Mouse (Mus musculus): ENCODE measurements around the gene Slc4a5.
A peak's percentile ranks its signal among the peaks of the same experiment; 100 is the strongest.

The Slc4a5 gene

DNA sequence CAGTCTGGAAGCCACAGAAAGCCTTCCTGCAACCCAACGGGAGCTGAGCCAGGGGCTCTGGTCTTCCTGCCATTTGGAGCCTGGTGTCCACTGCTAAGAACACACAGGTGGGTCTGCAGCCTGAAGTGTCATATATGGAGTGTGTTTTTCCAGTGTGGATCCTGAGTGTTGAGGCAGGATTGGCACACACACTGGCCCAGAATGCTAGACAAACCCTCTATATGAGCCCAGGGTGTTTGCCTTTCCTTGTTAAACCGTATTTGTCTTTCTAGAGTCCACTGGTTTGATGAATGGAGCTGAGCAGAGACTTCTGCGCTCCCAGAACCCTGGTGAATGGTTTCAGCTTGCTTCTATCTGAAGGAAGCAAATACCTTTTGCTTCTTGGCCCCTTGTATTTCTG is at the start of gene Slc4a5:
TSS of gene Slc4a5 (plus strand) at position 15 of the 400 bp plus-strand sequence.
- DNase-seq (ENCODE audit: low spot score), result no peak

DNA sequence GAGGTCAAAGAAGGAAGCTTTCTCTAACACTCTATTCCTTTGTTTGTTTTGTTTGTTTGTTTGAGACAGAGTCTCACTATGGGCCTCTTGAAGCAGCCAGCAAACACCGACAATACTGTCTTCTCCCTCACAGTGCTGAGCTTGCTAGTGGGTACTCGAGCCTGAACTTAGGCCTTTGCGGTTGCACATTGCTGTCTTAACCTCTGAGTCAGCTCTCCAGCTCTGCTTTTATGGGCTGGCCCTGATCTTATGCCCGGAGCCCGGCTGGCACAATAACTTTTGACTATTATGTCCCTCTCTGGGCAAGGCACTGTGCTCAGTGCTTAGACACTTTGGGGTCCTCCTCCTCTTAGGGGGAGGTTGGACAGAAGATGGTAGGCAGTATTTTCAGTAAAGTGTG is 49.8 kb upstream of the Slc4a5 start:
- DNase-seq (ENCODE audit: low spot score), result no peak

DNA sequence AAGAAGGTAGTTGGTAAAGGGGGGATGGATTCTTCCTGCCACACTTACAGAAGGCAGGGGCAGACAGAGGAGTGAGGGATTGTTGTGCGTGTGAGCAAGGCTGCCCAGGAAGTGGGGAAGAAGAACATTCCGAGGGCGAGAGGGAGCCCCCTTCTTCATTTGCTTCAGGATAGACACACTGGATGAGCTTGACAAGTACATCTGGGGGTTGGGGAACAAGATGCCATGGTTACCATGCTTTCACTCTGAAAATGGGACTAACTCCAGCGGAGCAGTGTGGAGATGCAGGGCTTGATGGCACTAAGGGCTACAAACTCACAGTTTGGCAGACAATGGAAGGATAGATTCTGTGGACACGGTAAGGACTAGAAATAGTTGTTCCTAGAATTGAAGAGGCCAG is 48.6 kb upstream of the Slc4a5 start:
- no peak for DNase-seq (ENCODE audit: low spot score)

DNA sequence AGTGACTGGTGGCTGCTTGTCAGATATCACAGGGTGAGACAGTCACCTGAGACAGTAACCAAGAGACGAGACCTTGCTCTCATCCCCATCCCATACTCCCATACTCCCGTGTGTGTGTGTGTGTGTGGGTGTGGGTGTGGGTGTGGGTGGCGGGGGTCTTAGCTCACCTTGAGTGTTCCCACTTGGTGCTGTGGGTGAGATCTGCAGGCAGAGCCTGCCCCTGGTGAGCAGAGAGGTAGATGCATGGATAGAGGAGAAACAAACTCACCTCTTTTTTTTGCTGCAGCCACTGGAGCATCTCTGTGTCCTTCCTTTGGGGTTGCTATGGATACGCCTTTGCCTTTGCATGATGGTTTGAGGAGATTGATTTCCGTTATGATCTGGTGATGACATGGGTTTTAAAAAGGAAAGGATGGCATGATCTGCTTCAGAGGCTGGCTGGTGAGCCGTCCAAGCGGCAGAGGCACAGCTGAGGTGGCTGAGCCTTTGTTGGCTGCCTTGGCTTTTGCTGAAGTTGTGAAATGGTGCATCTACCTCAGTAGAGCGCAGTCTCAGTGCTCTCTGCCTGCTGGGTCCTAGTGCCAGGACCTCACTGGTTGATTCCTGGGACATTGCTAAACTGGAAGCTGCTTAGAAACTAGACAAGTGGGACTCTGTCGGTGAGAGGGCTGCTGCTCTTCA is 47.2 kb upstream of the Slc4a5 start:
- no peak for DNase-seq (ENCODE audit: low spot score)

DNA sequence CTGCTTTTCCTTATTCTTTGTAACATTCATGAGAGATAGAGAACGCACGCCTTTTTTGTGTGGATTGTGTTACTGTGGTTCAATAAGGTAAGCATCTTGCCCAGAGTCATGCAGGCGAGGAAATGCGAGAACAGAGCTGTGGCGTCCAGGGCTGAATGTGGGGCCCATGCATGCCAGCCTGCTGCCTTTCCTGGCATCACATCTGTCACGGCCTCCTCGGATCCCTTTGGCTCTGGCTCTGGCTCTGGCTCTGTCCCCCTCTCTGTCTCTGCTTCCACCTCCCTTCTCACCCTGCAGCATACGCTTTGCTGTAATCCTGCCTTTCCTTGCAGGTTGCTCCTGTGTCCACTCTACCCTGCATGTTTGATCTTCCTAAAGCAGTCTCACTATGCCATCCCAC is 43.6 kb upstream of the Slc4a5 start:
- DNase-seq (ENCODE audit: low spot score), result no peak

DNA sequence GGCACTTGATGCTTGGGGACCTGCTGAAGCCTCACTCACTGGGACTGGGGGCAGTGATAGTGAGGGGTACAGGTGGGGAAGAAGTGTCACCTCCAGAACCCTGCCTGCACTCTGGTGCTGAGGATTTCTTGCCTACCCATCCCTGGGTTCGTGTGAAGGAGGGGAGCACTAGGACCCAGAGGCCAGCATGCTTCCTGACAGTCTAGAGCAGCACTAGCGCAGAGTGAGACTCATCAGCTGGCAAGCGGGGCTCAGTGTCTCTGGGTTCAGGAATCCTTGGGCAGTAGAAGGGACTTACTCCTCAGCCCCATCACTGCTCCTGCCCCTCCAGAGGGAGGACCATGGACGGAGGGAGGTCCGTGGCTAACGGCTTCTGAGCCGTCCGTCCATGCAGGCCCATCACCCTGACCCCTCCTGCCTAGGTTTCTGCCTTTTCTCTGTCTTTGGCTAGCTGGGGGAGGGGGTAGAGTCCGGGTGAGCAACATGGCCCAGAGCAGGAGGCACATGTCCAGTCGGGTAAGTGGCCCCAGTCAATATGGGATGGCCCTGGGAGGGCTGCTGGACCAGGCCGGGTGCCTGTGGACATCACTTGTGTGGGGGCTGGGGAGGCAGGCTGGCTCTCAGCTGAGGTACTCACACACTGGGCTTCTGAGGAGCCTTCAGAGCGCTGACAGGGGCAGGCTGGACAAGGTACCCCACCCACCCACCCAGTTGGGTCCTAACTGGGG is 40.1 kb upstream of the Slc4a5 start:
- DNase-seq (ENCODE audit: low spot score), result peak; percentile 79

DNA sequence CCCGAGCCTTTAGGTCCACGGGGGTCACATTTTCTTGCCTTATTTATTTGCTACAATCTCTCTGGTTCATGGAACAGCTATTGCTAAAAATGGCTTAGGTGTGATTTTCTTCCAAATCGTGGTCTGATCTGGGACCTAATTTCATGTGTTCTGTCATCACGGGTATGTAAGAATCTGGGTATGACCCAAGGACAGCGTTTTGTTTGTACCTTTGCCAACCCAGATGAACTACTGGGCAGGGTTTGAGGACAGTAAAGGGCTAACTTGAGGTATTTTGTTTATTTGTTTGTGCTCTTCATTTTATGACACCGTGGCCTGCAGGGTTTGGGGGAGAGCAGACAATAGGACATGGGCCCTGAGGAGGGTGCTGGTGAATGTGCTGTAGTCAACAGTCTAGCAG is 39.0 kb upstream of the Slc4a5 start:
- DNase-seq (ENCODE audit: low spot score), result no peak

DNA sequence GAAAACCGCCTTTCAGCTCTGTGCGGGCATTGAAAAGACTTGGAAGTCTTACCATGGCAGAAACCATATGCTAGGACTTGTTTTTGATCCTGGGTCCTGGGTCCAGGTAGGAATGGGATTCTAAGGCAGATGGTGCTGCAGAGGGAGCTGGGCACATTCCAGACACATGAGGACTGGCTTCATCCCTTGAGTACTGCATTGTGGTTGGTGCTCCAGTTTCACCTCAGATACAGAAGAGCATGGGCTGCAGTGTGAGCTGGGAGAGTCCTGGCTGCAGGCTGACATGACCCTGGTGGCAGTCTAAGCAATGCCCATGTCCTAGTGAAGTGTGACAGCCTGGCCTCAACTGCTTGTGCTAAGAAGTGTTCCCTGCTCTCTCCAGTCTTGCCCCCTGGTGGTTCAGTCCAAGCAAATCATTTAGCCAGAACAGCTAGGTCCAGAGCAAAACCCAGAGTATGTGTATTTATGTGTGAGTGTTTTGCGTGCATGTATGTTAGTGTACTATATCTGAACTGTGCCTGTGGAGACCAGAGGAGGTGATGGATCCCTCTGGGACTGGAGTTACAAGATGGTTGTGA is 34.7 kb upstream of the Slc4a5 start:
- DNase-seq (ENCODE audit: low spot score), result peak; percentile 57

DNA sequence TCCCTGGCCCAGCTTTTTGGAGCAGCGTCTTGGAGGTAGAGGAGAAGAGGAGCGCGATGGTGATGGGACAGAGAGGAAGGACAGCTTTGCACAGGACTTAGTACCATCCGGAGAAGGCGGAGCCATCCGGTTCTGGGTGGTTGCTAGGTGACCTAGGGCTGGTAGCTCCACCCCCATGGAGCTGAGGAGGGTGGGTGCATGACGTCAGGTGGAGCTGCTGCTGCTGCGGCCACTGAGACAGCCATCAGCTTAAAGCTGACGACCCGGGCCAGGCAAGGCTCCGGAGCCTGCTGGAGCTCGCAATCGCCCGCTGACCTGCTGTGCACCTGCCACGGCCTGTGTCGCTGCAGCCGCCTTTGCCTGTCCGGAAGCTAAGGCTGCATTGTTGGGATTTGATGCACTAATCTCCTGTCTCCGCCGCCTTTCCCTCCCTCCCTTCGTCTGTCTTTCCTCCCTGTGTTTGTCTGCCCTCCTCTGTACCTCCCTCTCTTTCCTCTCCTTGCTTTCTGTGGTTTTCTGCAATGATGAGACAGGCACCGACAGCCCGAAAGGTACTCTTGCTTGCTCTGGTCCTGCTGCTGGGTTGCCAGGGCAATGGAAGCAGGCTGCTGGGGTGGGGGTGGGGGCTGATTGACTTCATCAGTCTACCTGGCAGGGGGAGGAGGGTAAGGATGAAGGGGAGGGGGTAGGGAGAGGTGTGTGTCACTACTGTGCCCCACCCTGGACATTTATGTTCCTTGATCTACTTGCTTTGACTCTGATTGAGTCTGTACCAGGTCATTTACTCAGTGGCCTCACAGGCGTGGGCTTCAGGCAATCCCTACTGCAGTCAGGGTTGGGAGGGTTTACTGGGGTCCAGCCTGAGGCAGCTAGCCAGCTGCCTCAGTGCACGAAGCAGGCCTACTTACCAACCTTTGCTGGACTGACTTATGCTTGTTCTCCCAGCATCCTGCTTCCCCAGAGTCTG is 33.5 kb upstream of the Slc4a5 start:
- DNase-seq (ENCODE audit: low spot score), result peak; percentile 92

DNA sequence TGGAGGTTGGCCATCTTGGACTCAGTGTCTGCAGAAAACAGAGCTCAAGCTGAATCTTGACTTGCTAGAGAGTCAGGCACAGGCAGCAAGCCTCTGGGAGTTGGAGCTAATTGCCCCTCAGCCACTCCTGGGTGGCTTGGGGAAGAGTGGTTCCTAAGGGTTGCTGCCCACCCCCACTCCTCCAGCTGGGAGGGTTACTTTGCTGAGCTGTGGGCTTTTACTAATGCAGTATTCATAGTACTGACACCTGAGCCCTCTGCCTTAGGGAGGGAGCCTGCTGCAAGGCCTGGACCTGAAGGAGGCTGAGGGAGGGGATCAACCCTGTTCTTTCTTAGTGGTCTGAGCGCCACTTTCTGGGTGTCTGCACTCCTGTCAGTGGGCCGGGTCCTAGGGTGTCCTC is 32.7 kb upstream of the Slc4a5 start:
- DNase-seq (ENCODE audit: low spot score), result no peak

DNA sequence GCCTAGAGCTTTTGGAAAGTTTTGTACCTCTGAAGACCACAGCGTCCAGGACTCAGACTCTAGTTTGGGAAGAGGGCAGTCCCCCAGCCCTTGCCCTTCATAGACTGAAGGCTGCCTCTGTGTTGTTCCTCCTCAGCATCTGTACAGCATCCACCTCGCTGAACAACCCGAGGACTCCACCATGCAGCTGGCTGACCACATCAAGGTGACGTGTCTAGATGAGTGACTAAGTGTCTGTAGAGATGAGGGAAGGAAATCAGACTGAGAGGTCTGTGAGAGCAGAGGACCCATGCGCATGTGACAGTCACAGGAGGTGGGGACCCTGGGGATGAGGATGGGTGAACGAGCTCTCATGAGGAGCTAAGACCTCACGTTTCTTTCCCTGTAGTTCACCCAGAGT is 26.1 kb upstream of the Slc4a5 start:
- no peak for DNase-seq (ENCODE audit: low spot score)

DNA sequence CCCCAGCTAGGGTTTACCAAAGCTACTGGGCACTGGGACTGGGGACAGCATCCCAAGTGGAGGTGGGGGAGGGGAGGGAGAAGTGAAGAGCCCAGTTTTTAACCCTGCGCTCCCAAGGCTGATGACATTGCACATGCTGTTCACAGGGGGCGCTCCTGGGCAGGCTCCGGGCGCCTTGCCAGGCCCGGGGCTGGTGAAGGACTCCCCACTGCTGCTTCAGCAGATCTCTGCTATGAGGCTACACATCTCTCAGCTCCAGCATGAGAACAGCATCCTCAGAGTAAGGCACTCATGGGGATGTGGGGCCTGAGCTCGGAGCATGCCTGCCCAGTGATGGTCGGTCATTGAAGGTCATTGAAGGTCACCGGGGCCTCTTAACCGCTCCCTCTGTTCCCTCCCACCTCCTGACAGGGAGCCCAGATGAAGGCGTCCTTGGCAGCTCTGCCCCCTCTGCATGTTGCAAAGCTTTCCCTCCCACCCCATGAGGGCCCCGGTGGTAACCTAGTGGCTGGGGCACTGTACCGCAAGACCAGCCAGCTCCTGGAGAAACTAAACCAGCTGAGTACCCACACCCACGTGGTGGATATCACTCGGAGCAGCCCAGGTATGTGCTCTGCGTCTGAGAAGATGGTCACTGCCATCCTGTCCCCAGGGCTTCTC is 22.2 kb upstream of the Slc4a5 start:
- no peak for DNase-seq (ENCODE audit: low spot score)

DNA sequence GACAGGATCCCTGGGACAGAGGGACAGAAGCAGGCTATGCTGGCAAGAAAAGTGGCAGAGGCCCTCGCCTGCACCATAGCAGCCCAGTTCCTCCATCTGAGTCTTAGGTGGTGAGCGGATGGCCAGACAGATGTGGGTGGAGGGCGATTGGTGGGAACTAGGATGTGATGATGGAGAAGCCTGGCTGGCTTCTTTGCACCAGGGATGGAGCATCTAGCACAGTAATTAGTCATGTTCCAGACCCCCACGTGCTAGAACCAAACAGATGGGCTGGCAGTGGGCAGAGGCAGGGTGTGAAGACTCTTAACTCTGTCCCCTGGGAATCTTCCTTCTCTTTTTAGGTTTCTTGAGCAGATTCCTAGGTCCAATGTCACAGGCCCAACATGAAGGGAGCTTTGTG is 16.3 kb upstream of the Slc4a5 start:
- no peak for DNase-seq (ENCODE audit: low spot score)

DNA sequence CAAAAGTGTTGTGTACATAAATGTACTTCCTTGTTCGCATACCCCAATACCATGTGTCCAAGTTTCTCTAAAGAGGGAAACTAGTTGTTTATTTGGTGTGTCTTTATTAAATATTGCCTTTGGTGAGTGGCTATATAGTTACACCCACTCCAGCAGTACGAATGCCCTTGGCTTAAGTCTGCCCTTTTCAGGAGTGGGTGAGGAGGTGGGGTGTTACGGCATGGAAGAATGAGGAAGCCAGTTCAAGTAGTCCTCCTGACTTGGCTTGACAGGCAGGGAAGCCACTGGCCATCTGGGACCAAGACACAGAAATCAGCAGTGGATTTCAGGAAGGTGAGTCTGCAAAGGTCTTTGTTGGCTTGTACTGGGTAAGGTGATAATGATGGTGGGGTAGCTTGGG is 13.8 kb upstream of the Slc4a5 start:
- no peak for DNase-seq (ENCODE audit: low spot score)

DNA sequence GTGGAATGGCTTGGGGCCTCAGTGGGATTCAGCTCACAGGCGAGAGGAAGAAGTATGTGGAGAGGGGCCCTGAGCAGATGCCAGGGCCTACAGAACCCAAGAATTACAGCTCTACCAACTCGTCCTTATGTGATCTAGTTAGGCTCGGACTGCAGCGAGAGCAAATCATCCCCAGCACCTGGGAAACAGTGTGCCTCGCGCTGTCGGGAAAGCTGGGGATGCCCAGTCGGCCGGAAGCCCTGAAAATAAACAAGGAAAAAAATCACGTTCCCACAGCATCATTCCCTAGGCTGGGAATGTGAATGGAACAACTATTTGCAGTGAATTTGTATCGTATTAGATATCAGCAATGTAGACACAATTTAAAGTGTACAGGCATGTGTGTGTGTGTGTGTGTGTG is 13.3 kb upstream of the Slc4a5 start:
- DNase-seq (ENCODE audit: low spot score), result no peak

DNA sequence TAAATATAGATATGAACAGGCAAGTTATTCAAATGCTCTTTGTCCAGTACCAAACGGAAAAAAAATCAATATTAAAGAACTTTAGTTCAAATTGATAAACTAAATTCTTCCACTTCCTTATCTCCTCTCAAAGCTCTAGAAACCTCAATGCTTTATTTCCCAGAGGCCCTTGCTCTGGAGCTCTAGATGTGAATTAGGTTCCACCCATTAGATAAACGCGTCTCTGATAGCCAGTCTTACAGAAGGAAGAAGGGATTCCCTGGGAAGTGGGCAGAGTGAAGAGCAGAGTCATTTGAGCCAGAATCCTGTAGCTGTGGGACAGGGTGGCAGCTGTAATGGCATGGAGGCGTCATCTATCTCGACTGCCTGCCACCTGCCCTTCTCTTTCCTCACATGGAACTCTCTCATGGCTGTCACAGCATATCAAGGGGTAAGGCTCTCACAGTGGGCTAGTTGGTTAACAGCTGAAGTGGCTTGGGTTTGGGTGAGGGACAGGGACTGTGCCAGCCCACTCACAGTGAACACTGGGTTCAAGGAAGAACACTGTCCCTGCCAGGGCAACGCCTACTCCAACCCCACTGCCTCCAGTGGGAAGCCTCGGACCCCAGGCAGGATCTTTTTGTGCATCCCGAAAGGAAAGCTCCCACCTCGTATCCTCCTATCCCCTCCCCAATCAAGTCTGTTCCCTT is 12.1 kb upstream of the Slc4a5 start:
- no peak for DNase-seq (ENCODE audit: low spot score)

DNA sequence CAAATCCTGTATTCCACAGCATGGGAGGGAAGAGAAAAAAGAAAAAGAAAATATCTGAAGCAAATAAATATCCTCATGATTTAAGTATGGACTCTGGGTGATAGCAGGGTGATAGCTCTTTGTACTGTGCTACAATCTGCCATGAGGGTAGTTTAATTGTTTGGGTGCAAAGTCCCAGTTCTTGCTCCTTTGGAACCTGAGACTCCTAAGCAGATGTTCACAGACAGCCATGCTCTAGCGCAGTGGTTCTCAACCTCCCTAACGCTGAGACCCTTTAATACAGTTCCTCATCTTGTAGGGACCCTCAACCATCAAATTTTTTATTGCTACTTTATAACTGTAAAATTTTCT is 11.6 kb upstream of the Slc4a5 start:
- DNase-seq (ENCODE audit: low spot score), result no peak

DNA sequence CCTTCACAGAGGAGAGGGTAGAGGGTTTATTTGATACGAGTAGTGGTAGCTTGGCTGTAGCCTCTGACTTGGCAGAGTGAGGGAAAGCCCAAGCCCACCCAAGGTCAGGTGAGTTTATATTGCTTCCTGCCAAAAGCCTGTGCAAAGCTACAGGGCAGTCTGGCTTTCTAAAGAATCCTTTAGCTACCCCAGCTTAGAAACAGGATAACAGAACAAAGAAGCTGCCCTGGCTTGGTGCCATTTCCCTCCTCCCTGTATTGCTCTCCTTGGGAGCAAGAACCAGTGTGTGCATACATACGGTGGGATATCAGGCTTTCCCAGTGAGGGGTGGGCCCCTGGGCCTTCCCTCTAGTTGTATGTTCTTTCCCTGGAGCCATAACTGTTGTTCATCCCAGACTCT is 9.1 kb upstream of the Slc4a5 start:
- DNase-seq (ENCODE audit: low spot score), result no peak

DNA sequence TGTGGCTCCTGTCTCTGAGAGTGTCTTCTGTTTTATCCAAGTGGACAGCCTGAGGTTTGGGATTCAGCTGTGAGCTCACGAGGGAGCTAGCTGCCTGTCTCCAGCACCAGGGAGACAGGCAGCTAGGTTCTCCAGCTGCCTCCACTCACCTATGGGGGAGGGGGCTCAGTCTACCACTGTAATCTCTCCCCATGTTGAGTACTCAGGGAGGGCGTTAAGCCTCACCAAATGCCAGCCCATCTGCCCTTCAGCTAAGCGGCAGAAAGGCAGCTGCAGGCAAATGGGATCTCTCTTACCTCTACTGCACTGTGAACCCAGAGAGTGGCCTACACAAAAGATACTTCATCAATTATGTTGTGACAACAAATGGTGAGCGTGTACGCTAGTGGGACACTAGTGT is 8.1 kb upstream of the Slc4a5 start:
- no peak for DNase-seq (ENCODE audit: low spot score)

DNA sequence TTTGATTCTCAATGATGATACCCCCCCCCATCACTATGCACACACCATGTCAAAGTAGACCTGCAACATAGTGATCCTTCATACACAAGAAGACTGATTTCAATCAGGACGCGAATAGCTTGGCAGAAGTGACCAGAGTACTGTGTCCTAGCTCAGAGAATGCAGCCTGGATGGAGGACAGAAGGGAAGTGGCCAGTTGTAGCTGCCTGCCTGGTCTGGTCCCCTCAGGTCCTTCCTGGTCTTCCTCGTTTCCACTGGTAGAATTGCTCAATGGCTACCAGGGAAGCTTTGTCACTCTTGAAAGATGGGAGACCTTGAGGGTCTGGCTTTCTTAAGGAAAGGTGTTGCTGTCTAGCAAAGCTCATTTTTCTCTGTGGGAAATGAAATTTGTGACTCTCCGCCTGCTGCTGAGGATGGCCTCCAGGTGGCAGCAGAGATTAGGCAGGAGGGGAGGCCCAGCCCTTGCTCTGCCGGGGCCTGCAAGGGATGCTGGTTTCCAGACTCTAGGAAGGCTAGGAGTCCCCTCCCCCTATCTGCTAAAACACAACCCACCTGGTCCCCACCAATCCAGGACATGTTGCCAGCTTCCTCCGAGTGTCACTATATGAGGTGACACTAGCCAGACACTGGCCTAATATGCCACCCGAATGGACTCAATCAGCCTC is 4.5 kb upstream of the Slc4a5 start:
- peak; percentile 83 for DNase-seq (ENCODE audit: low spot score)

DNA sequence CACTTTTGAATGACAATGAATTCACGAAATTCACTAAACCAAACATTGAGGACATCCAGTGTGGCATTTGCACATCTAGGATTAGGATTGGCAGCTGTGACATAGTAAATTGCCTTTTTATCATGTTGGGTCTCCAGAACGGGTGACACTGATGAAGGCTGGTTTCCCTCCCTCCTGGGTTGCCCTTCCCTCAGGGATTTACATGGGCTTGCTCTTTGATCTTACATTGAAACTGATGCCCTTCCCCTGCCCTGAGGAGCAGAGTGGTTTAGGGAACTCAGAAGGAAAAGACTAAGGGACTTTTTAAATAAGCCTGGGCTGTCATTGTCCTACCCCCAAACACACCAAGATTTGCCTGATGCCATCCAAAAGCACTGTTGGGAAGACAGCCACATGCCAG is 11.9 kb downstream of the Slc4a5 start:
- no peak for DNase-seq (ENCODE audit: low spot score)

Data from embryo, embryonic 10 days (tissue).